In the genomic region with DNA sequence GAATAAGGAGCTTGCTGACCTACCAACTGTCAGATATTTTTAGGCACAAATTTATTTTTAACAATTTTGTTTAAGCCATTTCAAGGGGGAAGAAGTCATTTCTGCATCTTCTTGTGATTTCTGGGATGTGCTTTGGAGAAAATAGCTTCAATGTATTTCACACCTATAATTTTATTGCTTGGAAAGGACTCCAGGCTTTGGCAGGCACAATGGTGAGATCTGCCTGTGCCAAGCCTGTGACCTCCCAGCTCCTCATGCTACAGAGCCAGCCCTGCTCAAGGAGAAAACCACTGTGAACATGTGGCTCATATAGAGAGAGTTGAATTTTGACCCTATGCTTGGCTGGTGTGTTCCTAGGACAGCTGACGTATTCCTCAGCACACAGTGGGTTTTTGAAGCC, we compare ENCODE assay signal across 19 mouse cellular contexts.
A peak's percentile ranks its signal among the peaks of the same experiment; 100 is the strongest.
DNase-seq lines count a peak whose midpoint lies in the region.
"Had no signal": no experiment of that assay in that cellular context is flagged by ENCODE, and none has a peak within 500 bp of the region (broad histone marks: within the 10 kb centered on the region; RNA-seq: fewer than 3 reads in every experiment).

No protein-coding gene starts in this region.

- peak; percentile 1 for DNase-seq in adrenal gland, postnatal 10 days
- DNase-seq in adrenal gland, postnatal 36 days, result no peak
- DNase-seq in frontal cortex, postnatal 36 days (ENCODE audit: low spot score in 2 of 2), result peak; percentile 3 to 28
- no peak for DNase-seq in frontal cortex, postnatal 10 days (ENCODE audit: low spot score in 2 of 2)
- DNase-seq in right cerebral cortex, adult 18-20 months, result peak; percentile 3
- no peak for DNase-seq in right cerebral cortex, postnatal 14 days
- peak; percentile 52 for DNase-seq in brain, adult 2 months (ENCODE audit: low read depth, low spot score)
- no peak for DNase-seq in spleen, postnatal 10 days (ENCODE audit: low spot score in 2 of 2)
- DNase-seq: adrenal gland, adult 8-10 months; adrenal gland, postnatal 25 days; B cell, adult 2 months; cerebellum, adult 11 months; cerebellum, adult 18-20 months; cerebellum, adult 8-10 months; cerebellum, adult 9-11 months; cerebellum, postnatal 14 days; cerebellum, postnatal 36 days; embryo, embryonic 11 days; forebrain, postnatal 0 days had no signal

Comparison
In these comparisons a context has a peak if more than half of its experiments do, and no peak if none do; other contexts are left out.
1. DNase-seq: peak in adrenal gland, postnatal 10 days (single experiment), frontal cortex, postnatal 36 days (2 of 2), right cerebral cortex, adult 18-20 months (single experiment) and brain, adult 2 months (single experiment); none in adrenal gland, postnatal 36 days (0 of 2), frontal cortex, postnatal 10 days (0 of 2), right cerebral cortex, postnatal 14 days (single experiment) and spleen, postnatal 10 days (0 of 2).